Mouse (Mus musculus) frontal cortex, postnatal 36 days (tissue): ENCODE measurements around the gene Clca3a1.

ENCODE experiments used
- DNase-seq, 2 experiments: peaks; one replicate each; pipeline ENCODE4 v3.0.0; 2022; ENCODE audit warnings: low spot score in 2 of 2

Gene Clca3a1

DNA sequence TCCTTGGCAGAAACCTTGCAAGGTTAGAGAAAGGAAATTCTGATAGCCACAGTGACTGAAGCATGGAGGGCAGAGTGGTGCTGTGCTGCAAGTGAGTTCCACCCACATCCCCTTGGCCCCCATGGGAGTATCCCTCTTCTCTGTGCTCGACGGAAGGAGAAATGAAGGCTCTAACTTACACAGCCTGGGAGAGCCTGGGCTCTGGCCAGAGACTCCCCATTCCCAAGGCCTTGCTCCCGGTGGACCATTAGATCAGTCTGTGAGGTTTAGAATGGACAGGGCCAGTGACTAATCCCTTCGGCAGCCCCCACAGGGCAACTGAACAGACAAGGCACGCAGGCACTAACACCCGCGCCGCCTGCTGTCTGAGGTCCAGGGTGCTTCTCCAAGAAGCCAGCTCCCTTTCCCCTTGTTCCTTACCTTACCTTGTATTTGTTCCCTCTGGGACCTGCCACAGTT lies 81.0 kb downstream of the Clca3a1 start:
- no peak for DNase-seq
